Mouse (Mus musculus): ENCODE results near the gene Saa4. TPM values are rescaled to one million over a fixed set of nuclear protein-coding genes. Genes with fewer than 3 reads are reported as not detected.

The Saa4 gene
- polyA plus RNA-seq, 1 experiment from 2014 or later, result not detected

- Histone ChIP-seq H3K27ac (ENCODE audit: low read depth) (no peak overlapping the region), H3K27me3 (ENCODE audit: insufficient read depth, low read length) (no peaks in the 10 kb centered on the region), H3K4me2 (no peak overlapping the region), H3K36me3 (ENCODE audit: insufficient read depth) (no peaks in the 10 kb centered on the region), H3K4me3 (ENCODE audit: low read depth, low read length) (no peak overlapping the region), H3K9me3 (ENCODE audit: low read depth, low read length) (no peaks in the 10 kb centered on the region), H3K4me1 (ENCODE audit: insufficient read depth) (no peaks in the 10 kb centered on the region), H3K9ac (no peak overlapping the region)
- ATAC-seq (ENCODE audit: insufficient read depth) (no peak), DNase-seq (no peak)
- no peak for TF ChIP-seq CTCF (IDR thresholded peaks at IDR 0.05; ENCODE audit: low read depth)
- WGBS, result 69% methylated on average over 2 of the region's 2 CpGs
Measured at GRCm38 (mm10) chr7:46734983-46735382, 2.6 kb upstream of the Saa4 start.

- Histone ChIP-seq H3K27ac (ENCODE audit: low read depth) (no peak overlapping the region), H3K4me3 (ENCODE audit: low read depth, low read length) (no peak overlapping the region), H3K9ac (no peak overlapping the region), H3K9me3 (ENCODE audit: low read depth, low read length) (no peaks in the 10 kb centered on the region), H3K4me1 (ENCODE audit: insufficient read depth) (no peaks in the 10 kb centered on the region), H3K27me3 (ENCODE audit: insufficient read depth, low read length) (no peaks in the 10 kb centered on the region), H3K4me2 (no peak overlapping the region), H3K36me3 (ENCODE audit: insufficient read depth) (no peaks in the 10 kb centered on the region)
- 81% methylated on average over 1 of the region's 1 CpGs for WGBS
- ATAC-seq (ENCODE audit: insufficient read depth), result no peak
- TF ChIP-seq CTCF (IDR thresholded peaks at IDR 0.05; ENCODE audit: low read depth), result no peak
- DNase-seq, result no peak
Measured at GRCm38 (mm10) chr7:46727584-46727983, 4.8 kb downstream of the Saa4 start.

- Histone ChIP-seq H3K27ac (ENCODE audit: low read depth) (no peak overlapping the region), H3K4me1 (ENCODE audit: insufficient read depth) (no peaks in the 10 kb centered on the region), H3K4me2 (no peak overlapping the region), H3K36me3 (ENCODE audit: insufficient read depth) (no peaks in the 10 kb centered on the region), H3K9ac (no peak overlapping the region), H3K4me3 (ENCODE audit: low read depth, low read length) (no peak overlapping the region), H3K27me3 (ENCODE audit: insufficient read depth, low read length) (no peaks in the 10 kb centered on the region), H3K9me3 (ENCODE audit: low read depth, low read length) (no peaks in the 10 kb centered on the region)
- ATAC-seq (ENCODE audit: insufficient read depth) (no peak), DNase-seq (no peak)
- no peak for TF ChIP-seq CTCF (IDR thresholded peaks at IDR 0.05; ENCODE audit: low read depth)
- 78% methylated on average over 5 of the region's 5 CpGs for WGBS
Measured at GRCm38 (mm10) chr7:46724396-46724795, 8.0 kb downstream of the Saa4 start.

- Histone ChIP-seq H3K36me3 (ENCODE audit: insufficient read depth) (no peaks in the 10 kb centered on the region), H3K9ac (no peak overlapping the region), H3K27me3 (ENCODE audit: insufficient read depth, low read length) (no peaks in the 10 kb centered on the region), H3K4me3 (ENCODE audit: low read depth, low read length) (no peak overlapping the region), H3K4me1 (ENCODE audit: insufficient read depth) (no peaks in the 10 kb centered on the region), H3K4me2 (no peak overlapping the region), H3K9me3 (ENCODE audit: low read depth, low read length) (no peaks in the 10 kb centered on the region), H3K27ac (ENCODE audit: low read depth) (no peak overlapping the region)
- WGBS, result 77% methylated on average over 3 of the region's 3 CpGs
- no peak for ATAC-seq (ENCODE audit: insufficient read depth)
- no peak for DNase-seq
- TF ChIP-seq CTCF (IDR thresholded peaks at IDR 0.05; ENCODE audit: low read depth), result no peak
Measured at GRCm38 (mm10) chr7:46723849-46724248, 8.6 kb downstream of the Saa4 start.

GRCm38 (mm10) chr7:46723354-46723753 is 9.0 kb downstream of the Saa4 start:
- DNase-seq (no peak), ATAC-seq (ENCODE audit: insufficient read depth) (no peak)
- Histone ChIP-seq H3K4me2 (no peak overlapping the region), H3K4me3 (ENCODE audit: low read depth, low read length) (no peak overlapping the region), H3K9ac (no peak overlapping the region), H3K4me1 (ENCODE audit: insufficient read depth) (no peaks in the 10 kb centered on the region), H3K27ac (ENCODE audit: low read depth) (no peak overlapping the region), H3K27me3 (ENCODE audit: insufficient read depth, low read length) (no peaks in the 10 kb centered on the region), H3K36me3 (ENCODE audit: insufficient read depth) (no peaks in the 10 kb centered on the region), H3K9me3 (ENCODE audit: low read depth, low read length) (no peaks in the 10 kb centered on the region)
- TF ChIP-seq CTCF (IDR thresholded peaks at IDR 0.05; ENCODE audit: low read depth), result no peak
- WGBS, result 90% methylated on average over 6 of the region's 6 CpGs

- H3K27me3 ChIP-seq (ENCODE audit: insufficient read depth, low read length), result no peaks in the 10 kb centered on the region
- no peaks in the 10 kb centered on the region for H3K9me3 ChIP-seq (ENCODE audit: low read depth, low read length)
- WGBS, result 64% methylated on average over 9 of the region's 9 CpGs
- ATAC-seq (ENCODE audit: insufficient read depth), result no peak
- H3K4me2 ChIP-seq, result no peak overlapping the region
- DNase-seq, result no peak
- no peak for TF ChIP-seq CTCF (IDR thresholded peaks at IDR 0.05; ENCODE audit: low read depth)
- no peak overlapping the region for H3K9ac ChIP-seq
- H3K36me3 ChIP-seq (ENCODE audit: insufficient read depth), result no peaks in the 10 kb centered on the region
- no peak overlapping the region for H3K27ac ChIP-seq (ENCODE audit: low read depth)
- 0 out of 2 replicates have a peak, but pooled peaks cover 4% of the 10 kb centered on the region for H3K4me1 ChIP-seq (ENCODE audit: insufficient read depth)
- H3K4me3 ChIP-seq (ENCODE audit: low read depth, low read length), result no peak overlapping the region
Measured at GRCm38 (mm10) chr7:46720460-46720859, 11.9 kb downstream of the Saa4 start.

GRCm38 (mm10) chr7:46719526-46719925 is 12.9 kb downstream of the Saa4 start:
- peak; percentile 31; the same call in 1 of the 2 replicates for ATAC-seq (ENCODE audit: insufficient read depth)
- Histone ChIP-seq H3K4me3 (ENCODE audit: low read depth, low read length) (no peak overlapping the region), H3K36me3 (ENCODE audit: insufficient read depth) (no peaks in the 10 kb centered on the region), H3K4me1 (ENCODE audit: insufficient read depth) (0 out of 2 replicates have a peak, but pooled peaks cover 4% of the 10 kb centered on the region), H3K27me3 (ENCODE audit: insufficient read depth, low read length) (no peaks in the 10 kb centered on the region), H3K9me3 (ENCODE audit: low read depth, low read length) (no peaks in the 10 kb centered on the region), H3K27ac (ENCODE audit: low read depth) (no peak overlapping the region), H3K9ac (no peak overlapping the region), H3K4me2 (no peak overlapping the region)
- peak; percentile 45 for DNase-seq
- 47% methylated on average over 7 of the region's 7 CpGs for WGBS
- TF ChIP-seq CTCF (IDR thresholded peaks at IDR 0.05; ENCODE audit: low read depth), result no peak

All from lung, embryonic 14.5 days (tissue).